Mouse (Mus musculus): ENCODE data around the gene Spag16. TPM values are rescaled to one million over a fixed set of nuclear protein-coding genes. Genes with fewer than 3 reads are reported as not detected.
A peak's percentile ranks its signal among the peaks of the same experiment; 100 is the strongest.

The Spag16 gene
- polyA plus RNA-seq, 1 experiment from 2014 or later: 1.7 TPM

- 44% methylated on average over 9 of the region's 9 CpGs for WGBS
- ATAC-seq (ENCODE audit: insufficient number of reproducible peaks, low FRiP score, low TSS enrichment, low read depth): no peak
- no peak overlapping the region for H3K27ac ChIP-seq (replicated peaks; ENCODE audit: low read depth, low read length)
Measured at GRCm38 (mm10) chr1:70442209-70443080, 615.7 kb downstream of the Spag16 start.

GRCm38 (mm10) chr1:70479864-70480263 is 653.1 kb downstream of the Spag16 start:
- WGBS: 91% methylated on average over 1 of the region's 1 CpGs
- Histone ChIP-seq H3K27me3 (ENCODE audit: control insufficient read depth, insufficient read depth, low read length) (no peaks in the 10 kb centered on the region), H3K4me2 (ENCODE audit: low read depth, severe bottlenecking) (no peak overlapping the region), H3K4me3 (ENCODE audit: low read depth, low read length) (no peak overlapping the region), H3K4me1 (ENCODE audit: control insufficient read depth, insufficient read depth, low read length) (no peaks in the 10 kb centered on the region), H3K9me3 (ENCODE audit: control insufficient read depth, low read length) (no peaks in the 10 kb centered on the region), H3K9ac (ENCODE audit: low read length) (no peak overlapping the region), H3K27ac (replicated peaks; ENCODE audit: low read depth, low read length) (no peak overlapping the region), H3K36me3 (ENCODE audit: control insufficient read depth, insufficient read depth, low read length) (no peaks in the 10 kb centered on the region)
- no peak for ATAC-seq (ENCODE audit: insufficient number of reproducible peaks, low FRiP score, low TSS enrichment, low read depth)
- no peak for DNase-seq (ENCODE audit: low spot score)

More at GRCm38 (mm10) chr1:70442209-70443080, 615.7 kb downstream of the Spag16 start:
- Histone ChIP-seq H3K9ac (ENCODE audit: low read length) (no peak overlapping the region), H3K4me3 (ENCODE audit: low read depth, low read length) (no peak overlapping the region), H3K9me3 (ENCODE audit: control insufficient read depth, low read length) (no peaks in the 10 kb centered on the region), H3K27me3 (ENCODE audit: control insufficient read depth, insufficient read depth, low read length) (no peaks in the 10 kb centered on the region), H3K4me1 (ENCODE audit: control insufficient read depth, insufficient read depth, low read length) (no peaks in the 10 kb centered on the region), H3K36me3 (ENCODE audit: control insufficient read depth, insufficient read depth, low read length) (no peaks in the 10 kb centered on the region), H3K4me2 (ENCODE audit: low read depth, severe bottlenecking) (no peak overlapping the region)
- no peak for DNase-seq (ENCODE audit: low spot score)

GRCm38 (mm10) chr1:70518918-70519317 is 692.1 kb downstream of the Spag16 start:
- Histone ChIP-seq H3K4me2 (ENCODE audit: low read depth, severe bottlenecking) (no peak overlapping the region), H3K9ac (ENCODE audit: low read length) (no peak overlapping the region), H3K27me3 (ENCODE audit: control insufficient read depth, insufficient read depth, low read length) (no peaks in the 10 kb centered on the region), H3K4me1 (ENCODE audit: control insufficient read depth, insufficient read depth, low read length) (no peaks in the 10 kb centered on the region), H3K27ac (replicated peaks; ENCODE audit: low read depth, low read length) (no peak overlapping the region), H3K4me3 (ENCODE audit: low read depth, low read length) (no peak overlapping the region), H3K9me3 (ENCODE audit: control insufficient read depth, low read length) (no peaks in the 10 kb centered on the region), H3K36me3 (ENCODE audit: control insufficient read depth, insufficient read depth, low read length) (no peaks in the 10 kb centered on the region)
- no peak for DNase-seq (ENCODE audit: low spot score)
- peak; percentile 60; the same call in 1 of the 2 replicates for ATAC-seq (ENCODE audit: insufficient number of reproducible peaks, low FRiP score, low TSS enrichment, low read depth)

- no peaks in the 10 kb centered on the region for H3K4me1 ChIP-seq (ENCODE audit: control insufficient read depth, insufficient read depth, low read length)
- H3K36me3 ChIP-seq (ENCODE audit: control insufficient read depth, insufficient read depth, low read length): no peaks in the 10 kb centered on the region
- ATAC-seq (ENCODE audit: insufficient number of reproducible peaks, low FRiP score, low TSS enrichment, low read depth) (no peak), DNase-seq (ENCODE audit: low spot score) (no peak)
- H3K9me3 ChIP-seq (ENCODE audit: control insufficient read depth, low read length): no peaks in the 10 kb centered on the region
- H3K27me3 ChIP-seq (ENCODE audit: control insufficient read depth, insufficient read depth, low read length): no peaks in the 10 kb centered on the region
- H3K27ac ChIP-seq (replicated peaks; ENCODE audit: low read depth, low read length): no peak overlapping the region
- no peak overlapping the region for H3K4me3 ChIP-seq (ENCODE audit: low read depth, low read length)
- 69% methylated on average over 2 of the region's 2 CpGs for WGBS
- no peak overlapping the region for H3K9ac ChIP-seq (ENCODE audit: low read length)
- H3K4me2 ChIP-seq (ENCODE audit: low read depth, severe bottlenecking): no peak overlapping the region
Measured at GRCm38 (mm10) chr1:70527134-70527533, 700.4 kb downstream of the Spag16 start.

- no peak overlapping the region for H3K4me3 ChIP-seq (ENCODE audit: low read depth, low read length)
- ATAC-seq (ENCODE audit: insufficient number of reproducible peaks, low FRiP score, low TSS enrichment, low read depth) (no peak), DNase-seq (ENCODE audit: low spot score) (no peak)
- no peaks in the 10 kb centered on the region for H3K9me3 ChIP-seq (ENCODE audit: control insufficient read depth, low read length)
- no peaks in the 10 kb centered on the region for H3K27me3 ChIP-seq (ENCODE audit: control insufficient read depth, insufficient read depth, low read length)
- H3K36me3 ChIP-seq (ENCODE audit: control insufficient read depth, insufficient read depth, low read length): no peaks in the 10 kb centered on the region
- no peaks in the 10 kb centered on the region for H3K4me1 ChIP-seq (ENCODE audit: control insufficient read depth, insufficient read depth, low read length)
- no peak overlapping the region for H3K4me2 ChIP-seq (ENCODE audit: low read depth, severe bottlenecking)
- no peak overlapping the region for H3K27ac ChIP-seq (replicated peaks; ENCODE audit: low read depth, low read length)
- H3K9ac ChIP-seq (ENCODE audit: low read length): no peak overlapping the region
- 78% methylated on average over 2 of the region's 2 CpGs for WGBS
Measured at GRCm38 (mm10) chr1:70529771-70530170, 703.0 kb downstream of the Spag16 start.

- ATAC-seq (ENCODE audit: insufficient number of reproducible peaks, low FRiP score, low TSS enrichment, low read depth) (no peak), DNase-seq (ENCODE audit: low spot score) (no peak)
- Histone ChIP-seq H3K27ac (replicated peaks; ENCODE audit: low read depth, low read length) (no peak overlapping the region), H3K4me1 (ENCODE audit: control insufficient read depth, insufficient read depth, low read length) (no peaks in the 10 kb centered on the region), H3K4me3 (ENCODE audit: low read depth, low read length) (no peak overlapping the region), H3K9me3 (ENCODE audit: control insufficient read depth, low read length) (no peaks in the 10 kb centered on the region), H3K4me2 (ENCODE audit: low read depth, severe bottlenecking) (no peak overlapping the region), H3K9ac (ENCODE audit: low read length) (no peak overlapping the region), H3K27me3 (ENCODE audit: control insufficient read depth, insufficient read depth, low read length) (no peaks in the 10 kb centered on the region), H3K36me3 (ENCODE audit: control insufficient read depth, insufficient read depth, low read length) (no peaks in the 10 kb centered on the region)
- whole genome bisulfite sequencing: 86% methylated on average over 2 of the region's 2 CpGs
Measured at GRCm38 (mm10) chr1:70551839-70552238, 725.1 kb downstream of the Spag16 start.

GRCm38 (mm10) chr1:70621805-70622204 is 795.0 kb downstream of the Spag16 start:
- 88% methylated on average over 3 of the region's 3 CpGs for WGBS
- Histone ChIP-seq H3K9me3 (ENCODE audit: control insufficient read depth, low read length) (no peaks in the 10 kb centered on the region), H3K27ac (replicated peaks; ENCODE audit: low read depth, low read length) (no peak overlapping the region), H3K4me2 (ENCODE audit: low read depth, severe bottlenecking) (no peak overlapping the region), H3K27me3 (ENCODE audit: control insufficient read depth, insufficient read depth, low read length) (no peaks in the 10 kb centered on the region), H3K36me3 (ENCODE audit: control insufficient read depth, insufficient read depth, low read length) (no peaks in the 10 kb centered on the region), H3K4me1 (ENCODE audit: control insufficient read depth, insufficient read depth, low read length) (no peaks in the 10 kb centered on the region), H3K9ac (ENCODE audit: low read length) (no peak overlapping the region), H3K4me3 (ENCODE audit: low read depth, low read length) (no peak overlapping the region)
- no peak for ATAC-seq (ENCODE audit: insufficient number of reproducible peaks, low FRiP score, low TSS enrichment, low read depth)
- no peak for DNase-seq (ENCODE audit: low spot score)

GRCm38 (mm10) chr1:70624803-70625460 is 798.2 kb downstream of the Spag16 start:
- H3K9ac ChIP-seq (ENCODE audit: low read length): no peak overlapping the region
- no peaks in the 10 kb centered on the region for H3K36me3 ChIP-seq (ENCODE audit: control insufficient read depth, insufficient read depth, low read length)
- 78% methylated on average over 5 of the region's 5 CpGs for WGBS
- ATAC-seq (ENCODE audit: insufficient number of reproducible peaks, low FRiP score, low TSS enrichment, low read depth) (no peak), DNase-seq (ENCODE audit: low spot score) (no peak)
- H3K27ac ChIP-seq (replicated peaks; ENCODE audit: low read depth, low read length): no peak overlapping the region
- no peak overlapping the region for H3K4me3 ChIP-seq (ENCODE audit: low read depth, low read length)
- no peaks in the 10 kb centered on the region for H3K4me1 ChIP-seq (ENCODE audit: control insufficient read depth, insufficient read depth, low read length)
- no peaks in the 10 kb centered on the region for H3K27me3 ChIP-seq (ENCODE audit: control insufficient read depth, insufficient read depth, low read length)
- no peak overlapping the region for H3K4me2 ChIP-seq (ENCODE audit: low read depth, severe bottlenecking)
- H3K9me3 ChIP-seq (ENCODE audit: control insufficient read depth, low read length): no peaks in the 10 kb centered on the region

All from limb, embryonic 11.5 days (tissue).